Mouse (Mus musculus): ENCODE data around the gene Zbtb20. TPM values are rescaled to one million over a fixed set of nuclear protein-coding genes. Genes with fewer than 3 reads are reported as not detected.
"Not testable (repeated sequence)": the region's sequence is repeated elsewhere in the genome, so short reads cannot be mapped to it uniquely, and the experiment has no call there.

Zbtb20 gene
- polyA plus RNA-seq, 1 experiment from 2014 or later: 53.9 TPM

DNA sequence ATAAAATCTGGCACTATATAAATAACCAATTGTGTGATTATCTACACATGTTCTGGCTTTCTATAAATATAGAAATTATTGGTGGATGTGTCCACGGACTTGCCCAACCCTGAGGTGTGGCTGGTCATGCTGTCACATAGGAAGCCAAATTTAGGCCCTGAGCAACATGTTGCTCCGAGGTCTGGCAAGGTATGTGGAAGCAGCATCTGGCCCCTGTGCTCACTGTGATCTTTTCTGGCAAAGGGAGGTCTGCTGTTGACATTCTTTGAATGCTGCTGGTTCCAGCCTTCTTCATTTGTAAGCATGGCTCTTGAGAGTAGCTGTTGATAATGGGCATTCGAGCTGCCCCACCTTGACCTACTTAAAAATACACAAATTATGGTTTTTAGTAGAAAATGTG lies 35.0 kb downstream of the Zbtb20 start:
- Histone ChIP-seq H3K27me3 (replicated peaks) (no peaks in the 10 kb centered on the region), H3K4me2 (no peak overlapping the region), H3K9me3 (replicated peaks) (no peaks in the 10 kb centered on the region), H3K9ac (replicated peaks) (no peak overlapping the region), H3K4me3 (replicated peaks) (no peak overlapping the region), H3K36me3 (no peaks in the 10 kb centered on the region), H3K27ac (replicated peaks) (no peak overlapping the region), H3K4me1 (peaks cover 6% of the 10 kb centered on the region; the same call in 1 of the 2 replicates)
- ATAC-seq (ENCODE audit: low FRiP score): no peak
- 83% methylated on average over 3 of the region's 3 CpGs for WGBS

- no peak for ATAC-seq (ENCODE audit: low FRiP score)
- H3K9ac ChIP-seq (replicated peaks): no peak overlapping the region
- H3K36me3 ChIP-seq: no peaks in the 10 kb centered on the region
- H3K9me3 ChIP-seq (replicated peaks): no peaks in the 10 kb centered on the region
- H3K27me3 ChIP-seq (replicated peaks): no peaks in the 10 kb centered on the region
- no peak overlapping the region for H3K4me3 ChIP-seq (replicated peaks)
- 88% methylated on average over 4 of the region's 4 CpGs for WGBS
- H3K4me1 ChIP-seq: peaks cover 6% of the 10 kb centered on the region; the same call in 1 of the 2 replicates
- no peak overlapping the region for H3K27ac ChIP-seq (replicated peaks)
- H3K4me2 ChIP-seq: no peak overlapping the region
Measured at GRCm38 (mm10) chr16:42911326-42911725, 35.6 kb downstream of the Zbtb20 start.

GRCm38 (mm10) chr16:42911815-42912214 lies 36.1 kb downstream of the Zbtb20 start:
- Histone ChIP-seq H3K4me3 (replicated peaks) (no peak overlapping the region), H3K4me1 (peaks cover 6% of the 10 kb centered on the region; the same call in 1 of the 2 replicates), H3K9ac (replicated peaks) (no peak overlapping the region), H3K4me2 (no peak overlapping the region), H3K9me3 (replicated peaks) (no peaks in the 10 kb centered on the region), H3K27ac (replicated peaks) (no peak overlapping the region), H3K36me3 (no peaks in the 10 kb centered on the region), H3K27me3 (replicated peaks) (no peaks in the 10 kb centered on the region)
- WGBS: 86% methylated on average over 5 of the region's 5 CpGs
- no peak for ATAC-seq (ENCODE audit: low FRiP score)

- H3K4me3 ChIP-seq (replicated peaks): no peak overlapping the region
- no peaks in the 10 kb centered on the region for H3K36me3 ChIP-seq
- no peak overlapping the region for H3K4me2 ChIP-seq
- ATAC-seq (ENCODE audit: low FRiP score): no peak
- H3K9me3 ChIP-seq (replicated peaks): no peaks in the 10 kb centered on the region
- 0 out of 2 replicates have a peak, but pooled peaks cover 2% of the 10 kb centered on the region for H3K4me1 ChIP-seq
- WGBS: 58% methylated on average over 8 of the region's 8 CpGs
- no peak overlapping the region for H3K27ac ChIP-seq (replicated peaks)
- no peak overlapping the region for H3K9ac ChIP-seq (replicated peaks)
- H3K27me3 ChIP-seq (replicated peaks): no peaks in the 10 kb centered on the region
Measured at GRCm38 (mm10) chr16:42913291-42913690, 37.6 kb downstream of the Zbtb20 start.

GRCm38 (mm10) chr16:42914457-42915085 lies 38.9 kb downstream of the Zbtb20 start:
- Histone ChIP-seq H3K27ac (replicated peaks) (no peak overlapping the region), H3K27me3 (replicated peaks) (no peaks in the 10 kb centered on the region), H3K9me3 (replicated peaks) (no peaks in the 10 kb centered on the region), H3K36me3 (no peaks in the 10 kb centered on the region), H3K4me3 (replicated peaks) (no peak overlapping the region), H3K4me2 (no peak overlapping the region), H3K4me1 (0 out of 2 replicates have a peak, but pooled peaks cover 2% of the 10 kb centered on the region), H3K9ac (replicated peaks) (no peak overlapping the region)
- 51% methylated on average over 8 of the region's 8 CpGs for WGBS
- peak; percentile 82; the same call in 1 of the 2 replicates for ATAC-seq (ENCODE audit: low FRiP score)

DNA sequence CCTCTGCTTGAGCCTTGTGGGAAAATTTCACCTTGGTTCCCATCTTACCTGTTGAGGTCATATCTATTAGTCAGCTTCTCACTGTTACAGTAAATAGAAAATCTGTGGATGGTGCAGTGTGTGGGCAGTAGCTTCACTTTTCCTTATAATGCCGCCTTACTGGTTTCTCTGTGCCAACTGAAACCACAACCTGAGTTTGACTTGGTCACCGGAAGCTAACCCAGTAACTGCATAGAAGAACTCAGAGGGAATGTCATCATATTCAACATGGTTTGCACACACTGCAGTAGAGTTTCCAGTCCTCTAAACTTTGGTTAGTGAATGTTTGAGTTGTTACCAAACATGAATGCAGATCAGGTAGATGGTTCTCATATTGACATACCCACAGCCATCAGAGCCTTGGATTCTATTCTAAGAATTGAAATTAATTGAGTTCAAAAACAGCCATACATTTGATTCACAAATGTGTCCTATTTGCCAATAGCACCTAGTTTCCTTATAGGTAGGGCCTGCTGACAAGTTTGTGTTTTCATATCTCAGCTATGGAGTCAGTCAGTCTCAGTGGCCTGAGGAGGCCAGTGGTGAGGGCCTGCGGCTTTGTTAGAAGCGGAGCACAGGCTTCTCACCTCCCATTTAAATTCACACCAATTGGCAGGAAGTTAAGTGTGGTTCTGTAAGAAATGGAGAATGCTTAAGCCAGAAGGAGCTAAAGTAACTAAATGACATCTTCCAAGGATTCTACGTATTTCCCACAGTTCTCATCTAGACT lies 44.5 kb downstream of the Zbtb20 start:
- Histone ChIP-seq H3K4me3 (replicated peaks) (no peak overlapping the region), H3K27me3 (replicated peaks) (no peaks in the 10 kb centered on the region), H3K9ac (replicated peaks) (no peak overlapping the region), H3K4me1 (no peaks in the 10 kb centered on the region), H3K9me3 (replicated peaks) (no peaks in the 10 kb centered on the region), H3K4me2 (no peak overlapping the region), H3K27ac (replicated peaks) (no peak overlapping the region), H3K36me3 (no peaks in the 10 kb centered on the region)
- WGBS: 90% methylated on average over 5 of the region's 5 CpGs
- ATAC-seq (ENCODE audit: low FRiP score): no peak

DNA sequence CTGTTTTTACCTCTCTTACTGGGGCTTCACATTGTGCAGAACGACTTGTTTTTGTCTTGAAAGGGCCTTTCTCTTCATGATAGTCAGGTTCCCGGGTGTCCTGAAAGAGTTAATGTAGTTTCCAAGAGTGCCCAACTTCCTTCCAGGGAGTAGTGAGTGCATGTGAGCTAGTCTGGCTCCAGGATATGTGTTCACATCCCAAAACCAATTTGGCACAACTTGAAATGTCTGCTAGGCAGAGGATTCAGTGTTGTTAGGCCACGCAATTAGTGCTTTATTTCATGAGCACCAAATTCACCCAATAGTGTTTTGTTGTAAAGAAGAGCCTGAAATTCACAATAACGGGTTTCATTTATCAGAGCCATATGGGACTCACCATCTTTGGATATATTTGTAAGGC lies 45.8 kb downstream of the Zbtb20 start:
- no peak overlapping the region for H3K4me3 ChIP-seq (replicated peaks)

GRCm38 (mm10) chr16:42938211-42938610 lies 62.5 kb downstream of the Zbtb20 start:
- no peaks in the 10 kb centered on the region for H3K9me3 ChIP-seq (replicated peaks)
- no peaks in the 10 kb centered on the region for H3K4me1 ChIP-seq
- no peak overlapping the region for H3K4me3 ChIP-seq (replicated peaks)
- H3K4me2 ChIP-seq: no peak overlapping the region
- no peak overlapping the region for H3K27ac ChIP-seq (replicated peaks)
- WGBS: 74% methylated on average over 2 of the region's 2 CpGs
- no peaks in the 10 kb centered on the region for H3K36me3 ChIP-seq
- H3K9ac ChIP-seq (replicated peaks): no peak overlapping the region
- no peak for ATAC-seq (ENCODE audit: low FRiP score)
- no peaks in the 10 kb centered on the region for H3K27me3 ChIP-seq (replicated peaks)

More for the DNA sequence above, 45.8 kb downstream of the Zbtb20 start:
- Histone ChIP-seq H3K36me3 (no peaks in the 10 kb centered on the region), H3K9me3 (replicated peaks) (no peaks in the 10 kb centered on the region), H3K9ac (replicated peaks) (no peak overlapping the region), H3K27ac (replicated peaks) (no peak overlapping the region), H3K27me3 (replicated peaks) (no peaks in the 10 kb centered on the region), H3K4me2 (no peak overlapping the region), H3K4me1 (no peaks in the 10 kb centered on the region)
- WGBS: 57% methylated on average over 4 of the region's 4 CpGs
- ATAC-seq (ENCODE audit: low FRiP score): no peak

DNA sequence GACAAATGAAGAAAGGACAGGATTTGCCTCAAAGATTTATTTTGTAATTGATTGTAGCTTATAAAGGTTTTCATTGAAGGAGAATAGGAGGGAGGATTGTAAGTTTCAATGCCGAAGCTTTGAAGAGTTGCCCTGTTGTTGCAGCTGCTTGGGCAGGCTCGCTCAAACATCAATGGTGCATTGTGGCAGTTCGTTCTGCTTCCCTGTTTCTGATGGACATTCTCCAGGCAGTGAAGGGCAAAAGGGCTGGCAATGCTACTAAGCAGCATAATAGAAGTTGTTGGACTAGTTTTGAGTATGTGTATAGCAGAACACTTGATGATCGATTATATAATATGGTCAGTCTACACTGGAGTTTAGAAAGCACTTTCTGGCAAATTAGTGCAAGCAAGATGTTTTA lies 71.3 kb downstream of the Zbtb20 start:
- Histone ChIP-seq H3K4me2 (no peak overlapping the region), H3K9me3 (replicated peaks) (no peaks in the 10 kb centered on the region), H3K9ac (replicated peaks) (no peak overlapping the region), H3K4me1 (no peaks in the 10 kb centered on the region), H3K27ac (replicated peaks) (no peak overlapping the region), H3K4me3 (replicated peaks) (no peak overlapping the region), H3K36me3 (no peaks in the 10 kb centered on the region), H3K27me3 (replicated peaks) (no peaks in the 10 kb centered on the region)
- 27% methylated on average over 4 of the region's 4 CpGs for WGBS
- ATAC-seq (ENCODE audit: low FRiP score): no peak

DNA sequence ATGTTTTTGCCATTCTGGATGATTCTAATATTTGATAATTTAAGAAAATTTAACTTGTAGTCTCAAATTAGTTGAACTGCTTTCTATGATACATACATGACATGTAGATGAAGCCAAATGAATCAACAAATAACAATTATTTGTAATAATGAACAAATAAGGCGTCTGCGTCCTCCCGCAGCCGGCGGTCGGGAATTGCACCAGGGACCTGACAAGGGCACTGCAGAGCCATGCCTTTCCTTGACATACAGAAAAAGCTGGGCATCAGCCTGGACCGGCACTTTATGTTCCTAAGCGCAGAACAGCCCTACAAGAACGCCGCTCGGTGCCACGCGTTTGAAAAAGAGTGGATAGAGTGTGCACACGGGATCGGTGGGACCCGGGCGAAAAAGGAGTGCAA lies 79.7 kb downstream of the Zbtb20 start:
- not testable (repeated sequence) for H3K27me3 ChIP-seq (replicated peaks); H3K9ac ChIP-seq (replicated peaks); H3K4me3 ChIP-seq (replicated peaks); ATAC-seq (ENCODE audit: low FRiP score); H3K36me3 ChIP-seq; H3K4me1 ChIP-seq; H3K9me3 ChIP-seq (replicated peaks); H3K27ac ChIP-seq (replicated peaks); H3K4me2 ChIP-seq
- WGBS: 96% methylated on average over 17 of the region's 17 CpGs

GRCm38 (mm10) chr16:42972872-42973271 lies 97.2 kb downstream of the Zbtb20 start:
- no peak for ATAC-seq (ENCODE audit: low FRiP score)
- Histone ChIP-seq H3K27ac (replicated peaks) (no peak overlapping the region), H3K4me1 (no peaks in the 10 kb centered on the region), H3K9ac (replicated peaks) (no peak overlapping the region), H3K36me3 (no peaks in the 10 kb centered on the region), H3K27me3 (replicated peaks) (no peaks in the 10 kb centered on the region), H3K4me3 (replicated peaks) (no peak overlapping the region), H3K4me2 (no peak overlapping the region), H3K9me3 (replicated peaks) (no peaks in the 10 kb centered on the region)
- 93% methylated on average over 2 of the region's 2 CpGs for WGBS

- no peak overlapping the region for H3K9ac ChIP-seq (replicated peaks)
- no peak overlapping the region for H3K27ac ChIP-seq (replicated peaks)
- no peak overlapping the region for H3K4me2 ChIP-seq
- H3K4me1 ChIP-seq: no peaks in the 10 kb centered on the region
- no peaks in the 10 kb centered on the region for H3K27me3 ChIP-seq (replicated peaks)
- ATAC-seq (ENCODE audit: low FRiP score): no peak
- 83% methylated on average over 1 of the region's 1 CpGs for WGBS
- no peak overlapping the region for H3K4me3 ChIP-seq (replicated peaks)
- H3K9me3 ChIP-seq (replicated peaks): no peaks in the 10 kb centered on the region
- no peaks in the 10 kb centered on the region for H3K36me3 ChIP-seq
Measured at GRCm38 (mm10) chr16:42998896-42999295, 123.2 kb downstream of the Zbtb20 start.

All from neural tube, embryonic 15.5 days (tissue).